Mouse (Mus musculus) heart, adult 2 months (tissue): ENCODE results near the gene Necab2. TPM values are rescaled to one million over a fixed set of nuclear protein-coding genes. Genes with fewer than 3 reads are reported as not detected.

Experiments used
- DNase-seq, 2 experiments: peaks; one replicate each; pipeline ENCODE4 v3.0.0; 2021
- H3K27ac ChIP-seq: fragments of 200-600 bp; 2 replicates; pipeline ENCODE4 v1.8.1; 2022
- H3K27me3 ChIP-seq: fragments of 200-500 bp; 2 replicates; pipeline ENCODE4 v1.6.1; 2012; ENCODE audit warnings: mild to moderate bottlenecking, low read length, inconsistent platforms, mixed read lengths; ENCODE audit not compliant: control insufficient read depth, insufficient read depth
- H3K36me3 ChIP-seq: fragments of 200-500 bp; 2 replicates; pipeline ENCODE4 v1.6.1; 2012; ENCODE audit warnings: low read length, inconsistent platforms; ENCODE audit not compliant: control insufficient read depth, insufficient read depth
- H3K4me1 ChIP-seq: fragments of 200-500 bp; 2 replicates; pipeline ENCODE4 v1.6.1; 2011; ENCODE audit warnings: low read length; ENCODE audit not compliant: control insufficient read depth, insufficient read depth
- H3K4me3 ChIP-seq: fragments of 200-600 bp; 2 replicates; pipeline ENCODE4 v1.8.1; 2022
- H3K79me2 ChIP-seq: fragments of 200-500 bp; replicated peaks from 2 replicates; pipeline ENCODE4 v1.6.1; 2012; ENCODE audit warnings: mild to moderate bottlenecking, inconsistent platforms, low read length, moderate library complexity, mixed read lengths; ENCODE audit not compliant: control insufficient read depth, insufficient read depth
- H3K9ac ChIP-seq: fragments of 200-500 bp; 2 replicates; pipeline ENCODE4 v1.6.1; 2012; ENCODE audit warnings: low read depth, mild to moderate bottlenecking, control low read depth, inconsistent platforms, low read length, mixed read lengths
- CTCF ChIP-seq: fragments of 200-600 bp; IDR thresholded peaks from 2 replicates; pipeline ENCODE4 v1.8.1; 2022; ENCODE audit warnings: antibody characterized with exemption, mild to moderate bottlenecking, moderate library complexity
- EP300 ChIP-seq: fragments of 200-500 bp; IDR thresholded peaks from 2 replicates; pipeline ENCODE4 v1.6.1; 2011; ENCODE audit warnings: low read depth, low read length, control low read depth; ENCODE audit not compliant: insufficient read depth
- POLR2A ChIP-seq: fragments of 200-500 bp; IDR thresholded peaks from 2 replicates; pipeline ENCODE4 v1.6.1; 2011; ENCODE audit warnings: mild to moderate bottlenecking, low read depth, low read length, control low read depth; ENCODE audit not compliant: insufficient read depth
- WGBS: fragments of 180-500 bp; shearing (Covaris S2); methylation state at CpG from one replicate; pipeline ENCODE4 v1.1.7; 2018; 5-methylcytosine and 5-hydroxymethylcytosine counted together
- intact Hi-C: fragments of 180-260 bp; cut with DNase I; formaldehyde crosslinking; loops from one replicate; pipeline ENCODE4 v1.15.1; 2025
- polyA plus RNA-seq: library from polyadenylated mRNA; depleted of rRNA; stranded (reverse); fragments of >200 nt; gene quantifications from 2 replicates; pipeline ENCODE4 v1.2.3, GENCODE M21; 2012
- total RNA-seq, 2 experiments: library from RNA; stranded (reverse); gene quantifications; 2 replicates each; pipeline ENCODE4 v1.2.3; 2021

Gene Necab2
- total and polyA plus RNA-seq, 3 experiments: not detected

DNA sequence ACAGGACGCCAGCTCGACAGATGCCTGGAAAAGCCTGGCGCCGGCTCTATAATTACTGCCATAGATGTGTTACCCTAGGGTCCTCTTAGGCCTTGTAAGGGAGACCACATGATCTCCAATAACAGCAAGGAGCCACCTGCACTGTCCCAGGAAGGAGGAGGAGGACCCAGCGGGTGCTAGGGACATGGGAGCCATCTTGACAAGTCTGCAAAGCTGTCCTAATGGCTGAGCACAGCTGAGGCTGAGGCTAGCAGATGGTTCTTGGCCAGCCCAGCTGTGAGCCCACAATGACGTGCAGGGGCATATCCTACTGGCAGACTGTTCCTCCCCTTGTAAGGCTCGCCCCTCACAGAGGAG lies 6.6 kb upstream of the Necab2 start:
- Histone ChIP-seq H3K4me3 (no peak overlapping the region), H3K79me2 (no peaks in the 10 kb centered on the region), H3K36me3 (no peaks in the 10 kb centered on the region), H3K4me1 (peaks cover 20% of the 10 kb centered on the region), H3K27ac (peak overlapping the region; percentile 45; the same call in 1 of the 2 replicates), H3K9ac (no peak overlapping the region), H3K27me3 (no peaks in the 10 kb centered on the region)
- DNase-seq: no peak
- WGBS: 87% methylated on average over 7 of the region's 7 CpGs
- intact Hi-C loops: loop anchor here (2.0 kb wide), 2 partner anchors 27 to 237 kb away; no protein-coding TSS in a partner anchor
- TF ChIP-seq POLR2A (no peak), CTCF (no peak), EP300 (no peak)

GRCm38 (mm10) chr8:119440250-119440951 lies 6.1 kb upstream of the Necab2 start:
- intact Hi-C loops: loop anchor here (2.0 kb wide), 2 partner anchors 28 to 236 kb away; no protein-coding TSS in a partner anchor
- TF ChIP-seq CTCF: peak; percentile 73
- peak; percentile 48; the same call in 1 of the 2 replicates for TF ChIP-seq EP300
- no peak for TF ChIP-seq POLR2A
- no peaks in the 10 kb centered on the region for H3K79me2 ChIP-seq
- H3K9ac ChIP-seq: no peak overlapping the region
- no peak overlapping the region for H3K4me3 ChIP-seq
- H3K36me3 ChIP-seq: no peaks in the 10 kb centered on the region
- peaks cover 20% of the 10 kb centered on the region for H3K4me1 ChIP-seq
- peak; percentile 82 to 86 for DNase-seq
- WGBS: 24% methylated on average over 16 of the region's 16 CpGs
- H3K27me3 ChIP-seq: no peaks in the 10 kb centered on the region
- peak overlapping the region; percentile 45 for H3K27ac ChIP-seq

DNA sequence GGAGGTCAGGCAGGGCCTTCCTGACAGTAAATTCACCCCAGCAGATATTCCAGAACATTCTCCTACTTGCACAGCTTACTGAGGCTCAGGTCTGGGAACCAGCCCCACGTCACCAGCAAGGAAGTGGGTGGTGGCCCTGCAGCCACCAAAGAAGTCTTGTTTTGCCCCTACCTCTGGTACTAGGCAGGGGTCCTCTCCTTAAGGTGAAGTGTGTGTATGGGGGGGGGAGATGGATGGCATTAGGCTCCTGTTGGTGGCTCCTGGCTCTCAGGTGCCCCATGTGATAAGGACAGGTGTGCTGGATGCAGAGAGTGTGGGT lies 5.6 kb upstream of the Necab2 start:
- DNase-seq: no peak
- H3K36me3 ChIP-seq: no peaks in the 10 kb centered on the region
- H3K4me3 ChIP-seq: no peak overlapping the region
- intact Hi-C loops: loop anchor here (2.0 kb wide), 2 partner anchors 28 to 236 kb away; no protein-coding TSS in a partner anchor
- peaks cover 20% of the 10 kb centered on the region for H3K4me1 ChIP-seq
- H3K27ac ChIP-seq: peak overlapping the region; percentile 45
- no peak overlapping the region for H3K9ac ChIP-seq
- TF ChIP-seq POLR2A: no peak
- no peak for TF ChIP-seq EP300
- TF ChIP-seq CTCF: no peak
- no peaks in the 10 kb centered on the region for H3K27me3 ChIP-seq
- no peaks in the 10 kb centered on the region for H3K79me2 ChIP-seq
- WGBS: 33% methylated on average over 1 of the region's 1 CpGs

- intact Hi-C loops: loop anchor here (2.0 kb wide), 1 partner anchor 55 kb away; no protein-coding TSS in a partner anchor
- Histone ChIP-seq H3K4me3 (no peak overlapping the region), H3K27me3 (peaks cover under 1% of the 10 kb centered on the region), H3K79me2 (no peaks in the 10 kb centered on the region), H3K9ac (no peak overlapping the region), H3K27ac (no peak overlapping the region), H3K36me3 (no peaks in the 10 kb centered on the region), H3K4me1 (peaks cover 15% of the 10 kb centered on the region)
- no peak for TF ChIP-seq EP300
- no peak for TF ChIP-seq CTCF
- no peak for TF ChIP-seq POLR2A
- 64% methylated on average over 5 of the region's 5 CpGs for WGBS
- DNase-seq: no peak
These were observed 4.5 kb upstream of the Necab2 start for GRCm38 (mm10) chr8:119442013-119442412.

DNA sequence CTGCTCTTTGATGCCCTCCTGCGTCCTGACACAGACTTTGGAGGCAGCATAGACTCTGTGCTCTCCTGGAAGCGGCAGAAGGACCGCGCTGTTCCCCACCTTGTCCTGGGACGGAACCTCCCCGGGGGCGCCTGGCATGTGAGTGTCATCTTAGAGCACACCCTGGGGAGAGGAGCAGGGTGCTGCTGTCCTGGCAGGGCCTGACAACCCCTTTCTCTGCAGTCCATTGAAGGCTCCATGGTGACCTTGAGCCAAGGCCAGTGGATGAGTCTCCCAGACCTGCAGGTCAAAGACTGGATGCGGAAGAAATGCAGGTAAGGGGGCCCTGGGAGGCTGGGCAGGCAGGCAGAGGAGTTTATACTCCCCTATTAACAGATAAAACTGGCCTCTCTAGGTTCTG lies 3.5 kb upstream of the Necab2 start:
- Histone ChIP-seq H3K9ac (no peak overlapping the region), H3K36me3 (no peaks in the 10 kb centered on the region), H3K79me2 (no peaks in the 10 kb centered on the region), H3K4me3 (no peak overlapping the region), H3K4me1 (peaks cover 11% of the 10 kb centered on the region), H3K27ac (no peak overlapping the region), H3K27me3 (peaks cover 6% of the 10 kb centered on the region)
- DNase-seq: no peak
- intact Hi-C loops: loop anchor here (2.0 kb wide), 1 partner anchor 54 kb away; no protein-coding TSS in a partner anchor
- WGBS: 96% methylated on average over 8 of the region's 8 CpGs
- TF ChIP-seq EP300 (no peak), CTCF (no peak), POLR2A (no peak)
